Mouse (Mus musculus) testis, postnatal 10 days (tissue): ENCODE results near the gene Krtap4-9.
"Not testable (repeated sequence)": the region's sequence is repeated elsewhere in the genome, so short reads cannot be mapped to it uniquely, and the experiment has no call there.

Source experiments
- DNase-seq: peaks from one replicate; pipeline ENCODE4 v3.0.0; 2021; ENCODE audit warnings: low spot score

The Krtap4-9 gene

GRCm38 (mm10) chr11:99784900-99785299 lies at the start of gene Krtap4-9:
Krtap4-9 (plus strand) TSS chr11:99785200.
- DNase-seq, result not testable (repeated sequence)

DNA sequence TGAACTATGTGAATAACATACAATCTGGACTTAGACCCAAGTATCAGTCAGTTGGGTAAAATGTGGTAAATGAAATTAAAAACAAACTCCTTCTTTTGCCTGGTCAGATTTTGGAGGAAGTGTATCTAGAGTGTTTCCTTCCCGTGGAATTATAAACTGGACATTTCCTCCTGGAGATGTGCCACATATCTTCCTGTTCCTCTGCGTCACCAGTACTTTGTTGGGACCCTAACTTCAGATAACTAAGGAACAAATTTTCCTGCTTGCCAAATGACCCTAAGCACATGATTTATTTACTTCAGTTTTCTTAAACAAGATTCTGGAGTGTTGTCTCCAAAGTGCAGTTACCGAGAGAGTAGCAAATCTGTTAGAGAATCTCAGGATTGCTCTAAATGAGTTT lies 41.0 kb upstream of the Krtap4-9 start:
- DNase-seq, result no peak

DNA sequence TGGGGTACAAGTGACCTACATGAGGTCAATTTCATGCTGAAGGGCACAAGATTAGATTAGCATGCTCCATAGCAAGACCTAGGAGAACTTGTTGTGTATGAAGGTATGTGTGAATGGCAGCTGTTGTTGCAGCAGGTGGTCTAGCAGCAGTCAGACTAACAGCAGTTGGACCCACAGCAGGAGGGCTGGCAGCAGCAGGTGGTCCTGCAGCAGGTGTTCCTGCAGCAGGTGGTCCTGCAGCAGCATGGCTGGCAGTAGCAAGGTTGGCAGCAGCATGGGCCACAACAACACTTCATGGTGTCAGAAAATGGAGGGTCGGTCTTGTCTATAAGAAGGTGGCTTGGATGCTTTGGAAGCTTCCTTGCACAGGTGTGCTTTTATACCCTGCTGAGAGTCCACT lies 26.1 kb upstream of the Krtap4-9 start:
- DNase-seq, result no peak

DNA sequence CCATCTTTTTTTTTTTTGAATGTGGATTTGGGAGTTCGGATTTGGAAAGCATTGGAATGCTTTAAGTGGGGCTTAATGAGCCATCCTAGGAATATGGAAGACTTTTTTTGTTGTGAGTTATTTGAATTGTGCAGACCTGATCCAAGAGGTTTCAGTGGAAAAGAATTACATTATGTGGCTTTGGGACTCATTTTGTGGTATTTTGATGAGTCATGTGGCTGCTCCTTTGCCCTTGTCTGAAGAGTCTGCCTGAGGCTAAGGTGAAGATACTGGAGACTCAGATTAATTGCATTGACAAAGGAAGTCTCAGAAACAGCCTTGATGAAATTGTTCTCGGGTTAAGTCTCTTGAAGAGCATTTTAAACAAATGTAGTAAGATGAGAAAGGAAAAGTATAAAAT lies 16.6 kb upstream of the Krtap4-9 start:
- no peak for DNase-seq

GRCm38 (mm10) chr11:99772813-99773212 lies 12.2 kb upstream of the Krtap4-9 start, which contains the start of gene Gm11595:
Gm11595 (minus strand) TSS chr11:99772913.
- DNase-seq, result not testable (repeated sequence)

DNA sequence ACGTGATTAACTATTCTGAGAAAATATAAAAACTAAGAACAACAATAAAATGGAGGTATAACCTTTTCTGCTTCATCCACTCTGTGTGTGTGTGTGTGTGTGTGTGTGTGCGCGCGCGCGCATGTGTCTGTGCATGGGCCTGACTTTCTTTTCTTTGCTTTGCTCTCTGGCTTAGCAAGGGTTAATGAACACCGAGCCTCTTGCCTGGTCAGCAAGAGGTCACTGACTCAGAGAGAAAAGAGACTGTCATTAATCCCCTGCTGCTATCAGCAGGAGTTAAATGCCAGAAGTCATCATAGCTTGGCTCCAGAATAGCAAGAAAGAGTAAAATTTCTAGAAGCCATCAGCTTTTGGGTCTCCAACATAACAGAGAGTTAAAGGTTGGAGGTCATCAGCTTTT lies 6.6 kb upstream of the Krtap4-9 start:
- no peak for DNase-seq

DNA sequence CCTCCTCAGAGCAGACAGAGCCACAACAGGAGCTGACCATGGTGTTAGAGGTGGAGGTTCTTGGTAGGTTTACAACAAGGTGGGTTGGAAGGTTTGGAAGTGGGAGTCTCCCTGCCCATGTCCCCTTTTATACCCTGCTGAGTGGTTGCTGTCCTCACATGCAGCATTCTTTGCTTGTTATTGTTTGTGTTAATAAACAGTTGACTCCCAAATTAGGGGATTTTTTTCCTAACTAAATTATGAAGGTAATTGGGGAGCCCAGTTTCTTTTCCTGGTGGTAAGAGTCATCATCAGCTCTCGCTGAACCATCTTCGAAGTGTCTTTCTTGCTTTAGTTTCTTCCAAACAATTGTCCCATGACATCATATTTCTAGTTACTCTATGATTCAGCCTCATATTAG lies 4.4 kb upstream of the Krtap4-9 start, which contains the start of gene Krtap4-8:
Krtap4-8 (minus strand) TSS at position 101 of the 400 bp plus-strand sequence.
- no peak for DNase-seq

DNA sequence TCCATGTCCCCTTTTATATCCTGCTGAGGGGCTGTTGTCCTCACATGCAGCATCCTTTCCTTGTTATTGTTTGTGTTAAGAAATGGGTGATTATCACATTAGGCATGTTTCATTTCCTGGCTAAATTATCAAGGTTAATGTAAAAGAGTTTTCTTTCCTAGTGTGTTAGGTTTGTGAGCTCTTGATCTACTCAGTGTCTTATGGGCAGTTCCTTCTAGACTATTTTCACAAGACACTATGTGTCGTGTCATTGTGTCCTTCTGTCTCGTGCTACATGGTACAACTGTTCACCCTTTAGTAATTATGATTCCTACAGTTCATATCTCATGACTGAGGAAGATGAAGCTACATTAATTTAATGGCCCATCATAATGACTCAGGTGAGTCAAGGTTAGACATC lies 8.4 kb downstream of the Krtap4-9 start, which contains the start of gene Gm11596:
Gm11596 (minus strand) TSS at position 101 of the 400 bp plus-strand sequence.
- no peak for DNase-seq

DNA sequence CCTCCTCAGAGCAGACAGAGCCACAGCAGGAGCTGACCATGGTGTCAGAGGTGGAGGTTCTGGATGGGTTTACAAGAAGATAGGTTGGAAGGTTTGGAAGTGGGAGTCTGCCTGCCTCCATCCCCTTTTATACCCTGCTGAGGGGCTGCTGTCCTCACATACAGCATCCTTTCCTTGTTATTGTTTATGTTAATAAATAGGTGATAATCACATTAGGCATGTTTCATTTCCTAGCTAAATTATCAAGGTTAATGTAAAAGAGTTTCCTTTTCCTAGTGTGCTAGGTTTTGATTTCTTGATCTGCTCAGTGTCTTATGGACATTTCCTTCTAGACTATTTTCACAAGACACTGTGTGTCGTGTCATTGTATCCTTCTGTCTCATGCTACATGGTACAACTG lies 13.8 kb downstream of the Krtap4-9 start, which contains the start of gene Gm11569:
Gm11569 (minus strand) TSS at position 101 of the 400 bp plus-strand sequence.
- not testable (repeated sequence) for DNase-seq

- not testable (repeated sequence) for DNase-seq
These were observed 19.3 kb downstream of the Krtap4-9 start, which contains the start of gene Gm11554 for GRCm38 (mm10) chr11:99804346-99804745. Gm11554 (minus strand) TSS chr11:99804446.

- DNase-seq, result not testable (repeated sequence)
These were observed 24.8 kb downstream of the Krtap4-9 start, which contains the start of gene Krtap4-13 for GRCm38 (mm10) chr11:99809792-99810191. Krtap4-13 (minus strand) TSS chr11:99809892.

DNA sequence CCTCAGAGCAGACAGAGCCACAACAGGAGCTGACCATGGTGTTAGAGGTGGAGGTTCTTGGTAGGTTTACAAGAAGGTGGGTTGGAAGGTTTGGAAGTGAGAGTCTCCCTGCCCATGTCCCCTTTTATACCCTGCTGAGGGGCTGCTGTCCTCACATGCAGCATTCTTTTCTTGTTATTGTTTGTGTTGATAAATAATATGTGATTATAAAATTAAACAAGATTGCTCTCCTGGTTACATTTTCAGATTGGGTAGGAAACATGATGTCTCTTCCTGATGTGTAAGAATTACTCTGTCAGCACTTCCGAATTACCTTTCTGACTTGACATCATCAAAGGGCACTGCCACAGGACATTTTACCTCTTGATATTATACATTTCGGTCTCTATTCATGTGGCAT lies 30.6 kb downstream of the Krtap4-9 start, which contains the start of gene Gm11564:
Gm11564 (minus strand) TSS at position 101 of the 400 bp plus-strand sequence.
- DNase-seq, result not testable (repeated sequence)
